Mouse (Mus musculus): Measurements from ENCODE around the gene 4930402H24Rik.

Gene 4930402H24Rik

GRCm38 (mm10) chr2:130813729-130814128 is 92.5 kb downstream of the 4930402H24Rik start:
- DNase-seq (ENCODE audit: low read depth, low spot score) = no peak

DNA sequence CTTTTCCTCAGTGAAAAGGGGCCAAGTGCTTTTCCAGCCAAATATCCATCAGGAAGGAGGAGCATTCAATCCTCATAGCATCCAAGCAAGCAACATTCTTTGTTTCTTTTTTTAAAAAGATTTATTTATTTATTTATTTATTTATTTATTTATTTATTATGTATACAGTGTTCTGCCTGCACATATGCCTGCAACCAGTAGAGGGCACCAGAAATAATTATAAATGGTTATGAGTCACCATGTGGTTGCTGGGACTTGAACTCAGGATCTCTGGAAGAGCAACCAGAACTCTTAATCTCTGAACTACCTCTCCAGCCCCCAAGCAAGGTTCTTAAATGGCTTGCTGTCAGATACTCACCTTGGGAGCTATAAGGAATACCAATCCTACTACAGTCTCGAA is 93.7 kb downstream of the 4930402H24Rik start:
- DNase-seq (ENCODE audit: low read depth, low spot score) = no peak

- no peak for DNase-seq (ENCODE audit: low read depth, low spot score)
Measured at GRCm38 (mm10) chr2:130805146-130805545, 101.1 kb downstream of the 4930402H24Rik start.

DNA sequence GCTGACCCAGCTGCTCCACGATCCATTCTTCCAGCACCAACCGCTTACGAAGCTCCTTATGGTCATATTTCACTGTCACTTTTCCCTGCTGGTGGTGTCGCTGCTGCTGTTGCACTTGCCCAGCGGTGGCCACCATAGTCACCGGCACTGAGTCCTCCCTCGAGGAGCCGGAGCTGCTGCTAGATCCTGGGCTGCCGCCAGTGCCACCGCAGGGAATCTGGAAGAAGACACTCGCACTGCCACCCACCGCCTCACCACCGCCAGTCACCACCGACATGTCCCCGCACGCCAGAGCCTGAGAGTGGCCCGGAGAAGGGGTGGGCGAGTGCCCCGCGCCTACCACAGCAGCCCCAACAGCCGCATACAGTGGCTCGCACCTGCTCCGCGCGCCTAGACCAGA is 102.5 kb downstream of the 4930402H24Rik start:
- DNase-seq (ENCODE audit: low read depth, low spot score) = no peak

GRCm38 (mm10) chr2:130795731-130796130 is 110.5 kb downstream of the 4930402H24Rik start:
- DNase-seq (ENCODE audit: low read depth, low spot score) = no peak

DNA sequence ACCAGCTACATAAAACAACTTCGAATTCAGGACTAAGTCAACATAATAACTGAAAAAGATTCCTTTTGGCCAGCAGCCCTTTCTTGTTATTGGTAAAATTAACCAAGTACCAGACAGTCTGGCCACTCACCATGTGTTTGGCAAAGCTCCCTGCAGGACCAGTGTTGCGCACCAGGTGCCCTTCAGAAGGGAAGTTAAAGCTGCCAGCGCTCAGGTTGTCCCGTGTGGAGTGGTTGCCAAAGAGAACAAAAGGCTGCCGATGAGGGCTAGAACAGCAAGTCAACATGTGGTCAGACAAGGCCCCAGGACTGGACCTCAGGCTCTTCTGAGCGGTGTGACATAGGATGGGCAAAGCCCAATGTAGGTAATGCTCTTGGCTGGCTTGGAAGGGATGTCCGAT is 114.5 kb downstream of the 4930402H24Rik start:
- DNase-seq (ENCODE audit: low read depth, low spot score) = no peak

DNA sequence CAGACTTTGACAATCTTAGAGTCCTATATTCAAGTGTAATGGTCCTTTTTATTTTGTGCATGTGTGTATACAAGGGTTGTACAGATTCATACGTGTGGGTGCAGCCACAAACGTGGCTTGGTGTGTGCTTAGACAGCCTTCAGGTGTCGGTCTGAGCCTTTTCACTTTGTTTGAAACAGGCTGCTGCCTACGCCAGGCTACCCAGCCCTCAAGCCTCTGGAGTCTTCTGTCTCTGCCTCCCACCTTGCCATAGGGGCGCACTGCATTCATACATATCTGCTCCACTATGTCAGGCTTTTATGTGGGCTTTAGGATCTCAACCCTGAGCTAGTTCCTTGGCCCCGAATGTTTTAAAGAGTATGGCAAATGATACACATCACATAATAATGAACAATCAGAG is 116.6 kb downstream of the 4930402H24Rik start:
- DNase-seq (ENCODE audit: low read depth, low spot score) = no peak

DNA sequence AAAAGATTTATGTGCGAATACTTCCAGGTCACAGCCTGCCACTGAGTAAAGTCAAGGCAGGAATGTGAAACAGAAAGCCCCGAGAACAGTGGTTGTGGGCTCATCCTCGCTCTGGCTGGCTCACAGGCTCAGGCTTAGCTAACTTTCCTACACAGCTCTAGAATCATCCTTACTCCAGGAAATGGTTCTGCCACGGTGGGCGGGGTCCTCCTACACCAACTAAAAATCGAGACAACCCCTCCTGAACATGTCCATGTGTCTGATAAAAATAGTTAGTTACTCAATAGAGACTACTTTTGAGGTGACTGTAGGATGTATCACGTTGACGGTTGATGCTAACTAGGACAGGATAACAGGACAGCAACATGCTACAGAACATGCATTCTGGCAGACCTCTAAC is 117.2 kb downstream of the 4930402H24Rik start:
- DNase-seq (ENCODE audit: low read depth, low spot score) = no peak

DNA sequence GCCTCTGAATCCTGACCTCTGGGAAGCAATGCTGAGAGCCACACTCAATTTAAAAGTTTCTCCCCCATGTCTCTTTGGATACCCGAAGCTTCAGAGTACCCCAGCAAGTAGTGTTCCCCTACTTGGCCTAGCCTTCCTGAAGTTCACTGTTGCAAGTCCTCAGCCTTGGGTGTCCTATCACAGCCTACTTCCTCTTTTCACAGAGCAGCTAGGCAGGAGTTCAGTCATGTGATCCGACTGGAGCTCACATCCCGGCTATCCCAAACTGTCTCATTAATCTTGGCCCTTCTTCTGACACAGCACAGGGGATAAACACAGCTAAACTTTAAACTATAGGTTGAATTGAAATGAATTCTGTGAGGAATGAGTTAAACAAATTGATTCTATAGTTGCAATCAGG is 121.3 kb downstream of the 4930402H24Rik start:
- DNase-seq (ENCODE audit: low read depth, low spot score) = no peak

GRCm38 (mm10) chr2:130780615-130781303 is 125.4 kb downstream of the 4930402H24Rik start:
- DNase-seq (ENCODE audit: low read depth, low spot score) = no peak

- DNase-seq (ENCODE audit: low read depth, low spot score) = no peak
Measured at GRCm38 (mm10) chr2:130779935-130780334, 126.3 kb downstream of the 4930402H24Rik start.

DNA sequence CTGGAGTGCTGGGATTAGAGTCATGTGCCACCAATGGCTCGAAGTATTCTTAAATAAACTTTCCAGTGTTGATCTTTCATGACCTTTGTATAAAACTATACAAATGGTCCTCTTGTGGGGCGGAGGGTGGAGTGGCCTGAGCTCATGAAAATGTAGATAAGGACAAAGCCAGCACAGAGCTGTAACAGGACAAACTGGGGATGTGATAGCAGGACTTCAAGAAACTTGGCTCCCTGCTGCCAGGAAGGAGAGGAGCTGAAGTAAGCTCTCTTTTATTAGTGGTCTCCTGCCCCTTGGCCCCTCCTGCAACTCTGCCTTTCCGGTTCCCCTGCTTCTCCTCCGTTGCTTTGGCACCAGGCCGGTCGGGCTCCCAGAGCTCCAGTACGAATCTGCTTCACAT is 129.6 kb downstream of the 4930402H24Rik start:
- DNase-seq (ENCODE audit: low read depth, low spot score) = no peak

- no peak for DNase-seq (ENCODE audit: low read depth, low spot score)
Measured at GRCm38 (mm10) chr2:130767483-130767882, 138.7 kb downstream of the 4930402H24Rik start.

DNA sequence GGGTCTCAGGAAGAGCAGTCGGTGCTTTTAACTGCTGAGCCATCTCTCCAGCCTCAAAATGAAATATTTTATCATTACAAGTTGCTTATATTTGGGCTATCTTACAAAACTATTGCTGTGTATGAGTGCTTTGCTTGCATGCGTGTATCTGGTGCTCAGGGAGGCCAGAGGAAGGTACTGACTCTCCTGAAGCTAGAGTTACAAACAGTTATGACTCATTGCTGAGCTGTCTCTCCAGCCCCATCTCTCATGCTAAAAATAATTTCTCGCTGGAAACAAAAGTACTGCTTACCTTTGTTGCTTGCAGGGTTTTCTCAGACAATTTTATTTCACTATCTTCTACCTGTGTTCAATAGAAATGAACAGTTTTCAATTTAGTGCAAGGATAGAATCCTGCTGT is 140.8 kb downstream of the 4930402H24Rik start:
- no peak for DNase-seq (ENCODE audit: low read depth, low spot score)

DNA sequence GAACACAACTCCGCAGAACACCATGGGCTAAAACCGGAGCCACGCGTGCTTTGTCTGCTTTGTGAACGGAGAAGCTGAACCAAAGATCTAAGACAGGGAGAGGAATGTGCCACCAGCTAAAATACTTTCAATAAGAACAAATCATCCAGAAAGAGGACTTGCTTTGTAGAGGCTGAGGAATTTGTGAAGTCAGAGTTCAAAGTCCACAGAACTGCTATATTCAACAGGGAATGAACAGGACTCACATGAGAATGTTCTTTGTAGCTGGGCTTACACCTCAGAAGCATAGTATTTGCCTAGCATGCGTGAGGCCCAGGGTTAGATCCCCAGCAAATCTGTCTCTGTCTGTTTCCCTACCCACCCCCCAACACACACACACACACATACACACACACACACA is 145.3 kb downstream of the 4930402H24Rik start:
- no peak for DNase-seq (ENCODE audit: low read depth, low spot score)

DNA sequence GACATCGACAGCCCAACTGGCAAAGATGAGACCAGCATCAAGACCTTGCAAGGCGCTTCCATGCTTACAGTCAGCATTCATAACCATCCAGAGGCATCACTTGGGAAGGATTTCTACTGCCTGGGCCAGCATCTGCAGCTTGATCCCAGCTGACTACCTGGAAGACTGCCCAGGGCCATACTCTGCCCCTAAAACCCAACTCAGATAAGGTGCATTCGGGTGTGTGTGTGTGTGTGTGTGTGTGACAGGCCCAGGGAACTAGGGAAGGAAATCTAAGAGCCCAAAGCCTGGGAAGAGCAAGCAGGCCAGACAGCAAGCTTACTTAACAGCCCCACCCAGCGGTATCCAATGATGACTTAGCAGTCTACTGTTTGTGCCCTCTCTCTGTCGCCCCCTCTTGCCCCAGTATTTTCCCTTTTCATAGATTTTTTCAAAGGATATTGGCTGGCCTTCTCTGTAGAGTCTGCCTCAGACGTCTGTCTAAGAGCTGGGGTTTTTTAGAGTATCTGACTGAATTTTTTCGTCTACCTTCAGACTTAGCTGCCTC is 151.1 kb downstream of the 4930402H24Rik start:
- DNase-seq (ENCODE audit: low read depth, low spot score) = no peak

DNA sequence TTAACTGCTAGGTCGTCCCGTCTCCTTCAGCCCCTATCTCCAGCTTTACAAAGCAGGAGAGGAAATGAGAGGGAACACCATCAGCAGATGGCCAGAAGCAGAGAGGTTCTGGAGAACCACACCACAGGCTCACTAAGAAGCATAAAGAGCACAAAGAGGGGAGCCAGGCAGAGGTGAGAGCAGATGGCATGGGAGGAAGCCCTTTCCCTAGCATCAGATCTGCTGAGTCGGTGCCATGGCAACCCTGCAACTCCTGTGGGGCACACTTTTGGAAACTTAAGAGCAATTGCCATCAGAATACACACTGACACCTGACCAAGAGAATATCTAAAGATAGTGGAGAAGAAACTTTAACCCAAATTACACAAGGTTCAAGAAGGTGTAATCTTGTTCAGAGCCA is 151.6 kb downstream of the 4930402H24Rik start:
- DNase-seq (ENCODE audit: low read depth, low spot score) = no peak

- no peak for DNase-seq (ENCODE audit: low read depth, low spot score)
Measured at GRCm38 (mm10) chr2:130750449-130750848, 155.8 kb downstream of the 4930402H24Rik start.

GRCm38 (mm10) chr2:130749708-130750107 is 156.5 kb downstream of the 4930402H24Rik start:
- no peak for DNase-seq (ENCODE audit: low read depth, low spot score)

GRCm38 (mm10) chr2:130743576-130743975 is 162.6 kb downstream of the 4930402H24Rik start:
- no peak for DNase-seq (ENCODE audit: low read depth, low spot score)

DNA sequence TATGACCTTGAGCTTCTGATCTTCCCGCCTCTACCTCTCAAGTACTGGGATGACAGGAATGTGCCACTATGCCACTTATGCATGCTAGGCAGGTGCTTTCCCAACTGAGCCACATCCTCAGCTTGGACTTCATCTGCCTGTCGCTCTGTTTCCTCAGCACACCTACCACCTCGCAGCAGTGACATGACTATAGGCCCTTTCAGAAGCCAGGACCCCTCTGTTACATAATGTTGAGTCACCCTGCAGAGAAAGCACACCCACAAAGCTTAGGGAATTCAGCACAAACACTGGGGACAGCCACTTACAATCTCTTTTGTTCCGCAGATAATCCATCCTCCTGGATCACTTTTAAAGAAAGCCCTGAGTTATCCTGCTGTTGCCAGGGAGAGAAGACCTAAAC is 166.1 kb downstream of the 4930402H24Rik start:
- no peak for DNase-seq (ENCODE audit: low read depth, low spot score)

GRCm38 (mm10) chr2:130738019-130738418 is 168.2 kb downstream of the 4930402H24Rik start:
- DNase-seq (ENCODE audit: low read depth, low spot score) = no peak

GRCm38 (mm10) chr2:130735281-130735680 is 170.9 kb downstream of the 4930402H24Rik start:
- no peak for DNase-seq (ENCODE audit: low read depth, low spot score)

DNA sequence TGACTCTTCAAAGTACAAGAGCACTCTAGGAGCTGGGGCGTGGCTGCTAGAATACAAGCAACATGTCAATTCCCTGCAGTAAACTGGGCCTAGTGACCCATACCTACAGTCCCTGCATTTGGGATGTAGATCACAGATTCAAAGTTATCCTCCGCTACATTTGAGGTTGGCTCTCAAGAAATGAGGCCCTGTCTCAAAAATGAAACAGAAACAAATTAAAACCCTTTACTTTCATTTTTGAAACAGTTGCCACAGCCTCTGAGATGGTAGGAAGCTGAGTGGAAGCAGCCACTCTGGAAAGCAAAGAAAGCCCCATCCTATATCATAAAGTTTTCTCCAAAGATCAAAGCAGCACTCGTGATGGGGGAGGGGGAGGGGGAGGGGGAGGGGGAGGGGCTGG is 172.8 kb downstream of the 4930402H24Rik start:
- no peak for DNase-seq (ENCODE audit: low read depth, low spot score)

All from embryo, embryonic 11.5 days (tissue).